Mouse (Mus musculus) ES-Bruce4 (cell line): ENCODE measurements around the gene A4galt. TPM values are rescaled to one million over a fixed set of nuclear protein-coding genes. Genes with fewer than 3 reads are reported as not detected.

Source experiments
- H3K27ac ChIP-seq: 2 replicates; pipeline ENCODE4 v1.5.1; 2012; ENCODE audit warnings: low read length, inconsistent platforms; ENCODE audit not compliant: insufficient read depth
- H3K27me3 ChIP-seq: 2 replicates; pipeline ENCODE4 v1.6.1; 2012; ENCODE audit warnings: mild to moderate bottlenecking, low read length, inconsistent platforms; ENCODE audit not compliant: control insufficient read depth, poor library complexity, insufficient read depth, severe bottlenecking
- H3K36me3 ChIP-seq: 2 replicates; pipeline ENCODE4 v1.6.1; 2012; ENCODE audit warnings: inconsistent platforms, mild to moderate bottlenecking, low read length, moderate library complexity; ENCODE audit not compliant: control insufficient read depth, poor library complexity, insufficient read depth, severe bottlenecking
- H3K4me1 ChIP-seq: one replicate; pipeline ENCODE4 v1.8.1; 2011; ENCODE audit warnings: low read length; ENCODE audit not compliant: control insufficient read depth, insufficient read depth
- H3K4me3 ChIP-seq: 2 replicates; pipeline ENCODE4 v1.5.1; 2011; ENCODE audit warnings: low read depth, mild to moderate bottlenecking, low read length
- H3K9ac ChIP-seq: 2 replicates; pipeline ENCODE4 v1.6.1; 2012; ENCODE audit warnings: low read depth, mild to moderate bottlenecking, inconsistent platforms; ENCODE audit not compliant: poor library complexity, severe bottlenecking
- H3K9me3 ChIP-seq: replicated peaks from 2 replicates; pipeline ENCODE4 v1.6.1; 2012; ENCODE audit warnings: mild to moderate bottlenecking, low read length, inconsistent platforms; ENCODE audit not compliant: control insufficient read depth, poor library complexity, insufficient read depth, severe bottlenecking
- CTCF ChIP-seq: IDR thresholded peaks from one replicate; pipeline ENCODE4 v1.8.1; 2011; ENCODE audit warnings: low read depth, low read length
- EP300 ChIP-seq: IDR thresholded peaks from 2 replicates; pipeline ENCODE4 v1.6.1; 2011; ENCODE audit warnings: low read depth, low read length; ENCODE audit not compliant: insufficient read depth
- POLR2A ChIP-seq: IDR thresholded peaks from one replicate; pipeline ENCODE4 v1.8.1; 2011; ENCODE audit warnings: low read length; ENCODE audit not compliant: insufficient read depth
- polyA plus RNA-seq: library from polyadenylated mRNA; stranded (reverse); fragments of >200 nt; gene quantifications from 2 replicates; pipeline ENCODE4 v1.2.4, GENCODE M21; 2011; ENCODE audit warnings: low read depth; ENCODE audit not compliant: missing spikeins, insufficient read depth, insufficient read length

A4galt gene
- polyA plus RNA-seq, 1 experiment: 38.1 TPM

DNA sequence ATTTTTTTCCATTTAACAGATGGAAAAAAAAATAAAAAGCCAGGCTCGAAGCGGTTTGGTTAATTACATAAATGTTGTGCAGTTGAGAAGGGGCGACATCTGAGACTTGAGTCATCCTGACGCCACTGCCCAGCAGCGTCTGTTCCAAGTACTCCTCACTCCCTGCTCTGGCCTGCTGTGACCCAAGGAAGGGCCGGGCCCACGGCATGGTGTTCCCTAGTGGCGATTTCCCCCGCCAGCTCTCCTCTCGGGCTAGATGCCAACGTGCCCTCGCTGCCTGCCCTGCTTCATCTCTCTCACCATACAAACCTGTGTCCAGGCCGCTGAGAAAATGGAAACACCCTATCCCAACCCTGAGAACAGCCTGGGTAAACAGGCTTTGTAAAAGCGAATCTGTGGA is 486 bp upstream of the A4galt start:
- TF ChIP-seq CTCF (no peak), EP300 (no peak), POLR2A (no peak)
- no peaks in the 10 kb centered on the region for H3K36me3 ChIP-seq
- peak overlapping the region; percentile 74 for H3K27ac ChIP-seq
- no peaks in the 10 kb centered on the region for H3K27me3 ChIP-seq
- peaks cover 4% of the 10 kb centered on the region for H3K4me1 ChIP-seq
- peak overlapping the region; percentile 57 for H3K4me3 ChIP-seq
- 0 out of 2 replicates have a peak, but pooled peaks cover 3% of the 10 kb centered on the region for H3K9me3 ChIP-seq
- H3K9ac ChIP-seq: peak overlapping the region; percentile 59

DNA sequence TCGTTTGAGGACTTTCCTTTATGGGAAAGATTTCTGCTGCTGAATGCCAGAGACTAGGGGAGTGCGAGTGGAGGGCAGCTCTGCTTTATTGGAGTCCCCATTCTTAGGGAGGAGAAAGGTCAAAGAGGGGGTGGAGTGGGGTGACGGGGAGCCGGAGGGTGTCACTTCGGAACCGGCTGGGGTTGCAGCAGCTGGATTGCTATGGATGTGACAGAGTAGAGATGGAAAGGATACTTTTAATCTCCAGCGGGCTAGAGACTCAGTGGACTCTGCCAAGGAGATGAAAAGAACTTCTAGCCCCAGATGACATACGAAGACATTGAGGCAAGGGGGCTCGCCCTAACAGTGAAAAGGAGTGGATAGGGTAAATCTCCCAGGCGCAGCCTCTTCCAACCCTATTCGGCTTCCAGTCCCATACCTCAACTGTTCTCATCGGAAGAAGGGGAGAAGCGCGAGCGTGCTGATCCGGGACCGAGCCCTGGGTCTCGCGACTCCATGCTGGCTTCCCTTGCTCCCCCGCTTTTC is 861 bp downstream of the A4galt start:
- Histone ChIP-seq H3K36me3 (no peaks in the 10 kb centered on the region), H3K4me3 (peak overlapping the region; percentile 93), H3K4me1 (peaks cover 6% of the 10 kb centered on the region), H3K9ac (peak overlapping the region; percentile 90), H3K27ac (peak overlapping the region; percentile 40), H3K27me3 (no peaks in the 10 kb centered on the region), H3K9me3 (0 out of 2 replicates have a peak, but pooled peaks cover 3% of the 10 kb centered on the region)
- TF ChIP-seq POLR2A (no peak), CTCF (no peak), EP300 (no peak)

DNA sequence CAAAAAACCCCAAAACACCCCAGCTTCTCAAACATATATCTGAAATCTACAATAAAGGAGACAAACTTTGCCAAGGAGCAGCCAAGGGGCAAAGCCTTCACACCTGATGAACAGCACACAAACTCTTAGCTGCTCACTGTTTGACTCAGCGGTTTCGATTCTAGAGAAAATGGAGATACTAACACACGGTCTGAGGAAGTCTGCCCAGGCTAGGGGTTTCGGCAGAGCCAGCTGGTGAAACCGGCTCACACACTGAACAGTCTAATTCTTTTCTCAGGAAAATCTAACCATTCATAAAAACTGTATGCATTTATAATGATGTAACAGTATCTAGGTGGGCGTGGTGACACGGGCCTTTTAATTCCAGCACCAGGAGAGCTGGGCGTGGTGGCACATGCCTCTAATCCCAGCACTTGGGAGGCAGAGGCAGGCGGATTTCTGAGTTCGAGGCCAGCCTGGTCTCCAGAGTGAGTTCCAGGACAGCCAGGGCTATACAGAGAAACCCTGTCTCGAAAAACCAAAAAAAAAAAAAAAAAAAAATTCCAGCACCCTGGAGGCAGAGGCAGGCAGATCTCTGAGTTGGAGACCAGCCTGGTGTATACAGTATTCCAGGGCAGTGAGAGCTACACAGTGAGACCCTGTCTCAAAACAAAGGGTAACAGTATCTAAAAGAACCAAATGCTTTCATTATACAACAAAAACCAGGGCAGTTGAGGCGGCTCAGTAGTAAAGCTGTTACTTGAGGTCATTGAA is 1.9 kb downstream of the A4galt start:
- Histone ChIP-seq H3K27me3 (no peaks in the 10 kb centered on the region), H3K4me3 (peak overlapping the region; percentile 93), H3K9me3 (no peaks in the 10 kb centered on the region), H3K36me3 (no peaks in the 10 kb centered on the region), H3K27ac (peak overlapping the region; percentile 58), H3K4me1 (peaks cover 8% of the 10 kb centered on the region), H3K9ac (peak overlapping the region; percentile 90)
- TF ChIP-seq EP300: no peak
- TF ChIP-seq POLR2A: no peak
- TF ChIP-seq CTCF: no peak

DNA sequence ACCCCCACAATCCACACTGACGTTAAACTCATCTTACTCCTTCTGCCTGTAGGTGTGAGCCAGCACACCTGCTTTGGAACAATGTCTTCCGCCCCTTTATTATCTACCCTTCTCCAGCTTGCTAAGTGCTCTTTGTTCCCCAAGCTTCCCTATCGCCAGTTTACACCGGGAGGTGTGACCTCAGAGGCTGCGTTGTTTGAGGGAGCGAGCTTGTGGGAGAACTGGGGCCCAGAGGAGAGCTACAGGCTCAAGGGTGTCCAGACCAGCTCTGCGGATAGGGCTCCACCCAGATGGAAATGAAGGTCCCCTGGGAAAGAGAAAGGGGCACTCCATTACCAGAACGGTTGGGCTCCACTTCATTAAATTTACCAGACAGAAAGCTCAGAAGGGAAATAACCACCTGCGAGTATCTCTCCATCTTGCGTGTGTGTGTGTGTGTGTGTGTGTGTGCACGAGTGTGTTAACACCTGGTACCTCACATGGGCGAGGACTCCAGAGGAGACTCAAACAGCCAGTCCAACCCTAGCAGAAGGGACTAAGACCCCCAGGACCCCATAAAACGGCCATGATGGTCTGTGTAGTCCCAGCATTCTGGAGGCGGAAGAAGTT is 3.2 kb downstream of the A4galt start:
- Histone ChIP-seq H3K9me3 (no peaks in the 10 kb centered on the region), H3K4me3 (peak overlapping the region; percentile 9; the same call in 1 of the 2 replicates), H3K27ac (peak overlapping the region; percentile 86), H3K9ac (peak overlapping the region; percentile 51; the same call in 1 of the 2 replicates), H3K36me3 (no peaks in the 10 kb centered on the region), H3K4me1 (peaks cover 6% of the 10 kb centered on the region), H3K27me3 (no peaks in the 10 kb centered on the region)
- TF ChIP-seq CTCF (no peak), EP300 (peak; percentile 33; the same call in 1 of the 2 replicates)

DNA sequence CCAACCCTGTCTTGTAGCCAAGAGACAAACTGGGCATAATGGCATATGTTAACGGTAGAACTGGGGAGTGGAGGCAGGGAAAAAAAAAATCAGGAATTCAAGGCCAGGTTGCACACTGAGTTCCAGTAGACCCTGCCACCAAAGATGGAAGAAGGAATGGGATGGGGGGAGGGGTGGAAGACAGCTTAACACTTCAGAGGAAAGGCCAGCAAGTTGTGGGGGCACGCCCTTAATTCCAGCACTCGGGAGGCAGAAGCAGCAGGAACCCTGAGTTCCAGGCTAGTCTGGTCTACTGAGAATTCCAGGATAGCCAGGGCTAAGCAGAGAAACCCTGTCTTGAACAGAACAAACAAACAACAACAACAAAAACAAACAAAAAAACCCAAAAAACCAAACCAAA is 7.2 kb downstream of the A4galt start:
- Histone ChIP-seq H3K9me3 (no peaks in the 10 kb centered on the region), H3K27ac (peak overlapping the region; percentile 65), H3K4me3 (no peak overlapping the region), H3K27me3 (no peaks in the 10 kb centered on the region), H3K36me3 (no peaks in the 10 kb centered on the region), H3K9ac (no peak overlapping the region), H3K4me1 (peaks cover 6% of the 10 kb centered on the region)
- TF ChIP-seq POLR2A (no peak), EP300 (peak; percentile 90), CTCF (no peak)
